Mouse (Mus musculus): Measurements from ENCODE around the gene Hprt. TPM values are rescaled to one million over a fixed set of nuclear protein-coding genes. Genes with fewer than 3 reads are reported as not detected.
"Not testable (repeated sequence)": the region's sequence is repeated elsewhere in the genome, so short reads cannot be mapped to it uniquely, and the experiment has no call there.

Gene Hprt
- total RNA-seq (2017): 339 and 352 TPM in 2 replicates

DNA sequence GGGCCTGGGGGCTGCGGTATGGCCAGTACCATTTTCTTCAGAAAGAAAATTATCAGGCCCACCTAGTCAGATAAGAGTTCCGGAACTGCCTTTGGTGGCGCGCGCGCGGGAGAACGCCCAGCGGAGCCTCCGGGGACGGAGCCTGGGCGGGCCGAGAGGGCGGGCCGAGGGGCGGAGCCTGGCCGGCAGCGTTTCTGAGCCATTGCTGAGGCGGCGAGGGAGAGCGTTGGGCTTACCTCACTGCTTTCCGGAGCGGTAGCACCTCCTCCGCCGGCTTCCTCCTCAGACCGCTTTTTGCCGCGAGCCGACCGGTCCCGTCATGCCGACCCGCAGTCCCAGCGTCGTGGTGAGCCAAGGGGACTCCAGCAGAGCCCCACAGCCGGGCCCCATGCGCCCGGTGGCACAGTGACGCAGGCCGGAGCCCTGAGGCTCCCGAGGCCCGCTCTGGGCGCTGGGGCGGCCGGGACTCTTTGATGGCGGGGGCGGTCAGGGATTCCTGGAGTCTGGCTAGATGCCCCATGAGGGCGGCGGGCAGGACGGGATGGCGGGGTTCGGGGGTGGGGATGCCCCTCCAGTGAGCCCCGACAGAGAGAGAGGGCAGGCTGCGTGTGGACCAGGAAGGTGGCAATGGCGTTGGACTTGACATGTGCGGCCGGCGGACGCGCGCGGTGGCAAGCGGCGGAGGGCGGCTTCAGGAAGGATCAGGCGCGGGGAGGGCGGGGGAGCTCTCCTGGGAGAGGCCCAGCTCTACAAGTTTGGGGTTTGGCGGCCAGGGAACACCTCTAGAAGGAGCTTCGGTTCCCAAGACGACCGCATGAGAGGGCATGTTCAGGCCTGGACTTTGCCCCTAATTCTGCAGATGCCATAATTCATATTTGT is at the start of gene Hprt:
Gene Hprt (plus strand): TSS at position 233 of the 879 bp plus-strand sequence.
- ATAC-seq (replicated peaks; ENCODE audit: low read depth, poor library complexity, severe bottlenecking): peak; percentile 98

DNA sequence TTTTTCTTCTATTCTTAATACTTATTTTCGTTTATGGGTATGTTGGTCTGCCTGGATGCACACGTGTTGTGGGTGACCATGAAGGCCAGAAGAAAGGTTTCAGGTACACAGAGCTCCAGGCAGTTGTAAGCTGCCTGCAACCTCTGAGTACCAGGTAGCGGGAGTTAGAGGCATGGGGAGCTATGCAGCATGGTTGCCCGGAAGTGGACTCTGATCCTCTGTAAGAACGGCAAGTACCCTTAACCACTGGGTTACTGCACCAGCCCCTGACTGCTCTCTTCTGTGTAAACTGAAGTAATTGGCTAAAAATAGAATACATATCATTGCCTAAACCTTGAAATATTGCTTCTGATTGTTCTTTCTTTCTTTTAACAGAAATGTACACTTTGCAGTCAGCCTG is 42.4 kb upstream of the Hprt start:
- ATAC-seq (replicated peaks; ENCODE audit: low read depth, poor library complexity, severe bottlenecking): no peak

DNA sequence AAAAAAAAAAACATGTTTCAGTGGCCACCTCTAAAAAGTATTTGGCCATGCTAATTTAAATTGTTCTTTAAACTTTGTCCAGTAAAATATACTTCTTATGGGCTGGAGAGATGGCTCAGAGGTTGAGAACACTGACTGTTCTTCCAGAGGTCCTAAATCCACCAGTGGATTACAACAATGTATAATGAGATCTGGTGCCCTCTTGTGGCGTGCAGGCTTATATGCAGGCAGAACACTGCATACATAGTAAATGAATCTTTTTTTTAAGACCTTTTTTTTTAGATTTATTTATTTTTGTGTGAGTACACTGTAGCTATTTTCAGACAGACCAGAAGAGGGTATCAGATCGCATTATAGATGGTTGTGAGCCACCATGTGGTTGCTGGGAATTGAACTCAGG is 38.2 kb upstream of the Hprt start:
- peak; percentile 78 for ATAC-seq (replicated peaks; ENCODE audit: low read depth, poor library complexity, severe bottlenecking)

DNA sequence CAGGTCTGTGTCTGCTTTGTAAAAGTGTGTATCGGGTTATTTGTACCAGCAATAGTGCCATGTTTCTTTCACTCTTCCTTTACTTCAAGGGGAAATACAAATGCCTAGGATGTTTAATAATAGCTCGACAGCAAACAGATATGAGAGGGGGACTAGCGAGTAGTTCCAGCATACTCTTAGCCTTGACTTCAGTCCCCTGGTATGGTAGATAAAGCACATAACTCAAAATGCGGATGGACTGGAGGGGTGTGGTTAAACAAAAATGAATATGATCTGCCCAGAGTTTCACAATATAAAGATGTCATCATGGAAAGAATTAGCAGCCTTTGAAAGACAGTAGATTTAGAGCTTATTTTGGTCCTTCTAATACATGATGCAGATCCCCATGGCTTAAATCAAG is 31.0 kb upstream of the Hprt start:
- 0 out of 2 replicates have a peak, but pooled peaks have one; percentile 36 for ATAC-seq (replicated peaks; ENCODE audit: low read depth, poor library complexity, severe bottlenecking)

DNA sequence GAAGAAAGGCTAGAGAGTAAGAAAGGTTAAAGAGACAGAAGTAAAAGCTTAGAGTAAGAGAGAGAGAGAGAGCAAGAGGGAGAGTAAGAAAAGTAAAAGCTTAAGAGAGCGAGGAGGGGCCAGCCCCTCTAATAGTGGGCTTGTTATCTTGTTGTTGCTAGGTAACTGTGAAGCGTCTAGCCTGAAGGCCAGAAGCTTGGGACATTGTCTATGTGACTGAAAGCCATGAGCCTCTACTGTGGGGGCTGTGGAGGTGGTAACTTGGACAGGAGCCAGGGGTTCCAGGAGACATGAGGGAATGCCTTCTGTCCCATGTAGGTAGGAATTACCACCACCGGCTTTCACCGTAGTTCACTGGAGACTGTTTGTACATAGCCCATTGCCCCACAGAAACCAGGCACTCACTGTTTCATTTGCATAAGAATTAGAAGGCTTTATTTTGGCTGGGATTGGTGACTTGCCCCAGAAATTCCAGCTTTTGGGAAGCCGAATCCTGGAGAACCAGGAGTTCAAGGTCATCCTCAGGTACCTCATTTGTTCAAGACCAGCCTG is 26.3 kb upstream of the Hprt start:
- ATAC-seq (replicated peaks; ENCODE audit: low read depth, poor library complexity, severe bottlenecking): no peak

DNA sequence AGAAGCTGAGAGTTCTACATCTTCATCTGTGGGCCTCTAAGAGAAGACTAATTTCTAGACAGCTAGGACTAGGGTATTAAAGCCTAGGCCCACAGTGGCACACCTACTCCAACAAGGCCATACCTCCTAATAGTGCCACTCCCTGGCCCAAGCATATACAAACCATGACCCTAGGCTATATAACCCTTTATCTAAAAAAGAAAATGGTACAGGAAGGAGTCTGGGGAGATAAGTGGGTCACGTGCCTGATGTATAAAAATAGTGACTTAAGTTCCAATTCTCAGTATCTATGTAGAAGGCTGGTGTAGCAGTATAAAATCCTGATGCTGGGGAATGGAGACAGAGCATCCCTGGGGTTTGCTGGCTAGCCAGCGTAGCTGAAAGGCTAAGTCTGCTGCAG is 22.8 kb upstream of the Hprt start:
- ATAC-seq (replicated peaks; ENCODE audit: low read depth, poor library complexity, severe bottlenecking): no peak

DNA sequence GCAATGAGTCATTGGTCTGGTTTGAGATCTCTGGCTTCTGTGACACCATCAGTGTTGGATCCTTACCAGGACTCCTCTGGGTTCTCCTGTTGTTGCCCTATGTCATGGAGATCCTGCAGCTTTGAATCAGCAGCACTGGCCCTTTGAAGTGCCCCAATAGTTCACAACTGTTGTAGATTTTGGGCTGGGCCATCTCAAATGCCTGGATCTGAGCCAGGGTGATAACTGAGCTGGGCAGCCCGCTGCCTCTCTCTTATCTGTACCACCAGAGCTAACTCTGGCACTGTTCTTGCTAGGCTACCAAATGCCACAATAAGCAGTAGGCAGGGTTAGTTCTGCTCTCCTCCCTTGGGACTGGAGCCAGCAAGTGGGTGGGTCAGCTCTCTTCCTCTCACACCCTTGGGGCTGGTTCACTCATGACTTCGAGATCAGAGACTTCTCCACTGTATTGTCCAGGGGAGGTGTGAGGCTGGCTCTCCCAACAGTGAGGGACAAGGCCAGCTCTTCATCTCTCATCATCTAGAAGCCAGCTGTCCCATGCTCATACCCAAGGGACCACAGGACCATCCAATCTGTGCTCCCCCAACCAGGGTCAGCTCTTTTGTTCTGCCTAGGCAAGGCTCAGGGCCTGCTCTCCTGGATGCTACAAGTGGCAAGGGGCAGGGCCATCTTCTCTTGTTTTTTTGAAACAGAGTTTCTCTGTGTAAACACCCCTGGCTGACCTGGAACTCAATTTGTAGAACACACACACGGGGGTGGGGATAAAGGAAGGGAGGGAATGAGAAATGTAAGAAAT is 16.5 kb upstream of the Hprt start:
- ATAC-seq (replicated peaks; ENCODE audit: low read depth, poor library complexity, severe bottlenecking): peak; percentile 99

DNA sequence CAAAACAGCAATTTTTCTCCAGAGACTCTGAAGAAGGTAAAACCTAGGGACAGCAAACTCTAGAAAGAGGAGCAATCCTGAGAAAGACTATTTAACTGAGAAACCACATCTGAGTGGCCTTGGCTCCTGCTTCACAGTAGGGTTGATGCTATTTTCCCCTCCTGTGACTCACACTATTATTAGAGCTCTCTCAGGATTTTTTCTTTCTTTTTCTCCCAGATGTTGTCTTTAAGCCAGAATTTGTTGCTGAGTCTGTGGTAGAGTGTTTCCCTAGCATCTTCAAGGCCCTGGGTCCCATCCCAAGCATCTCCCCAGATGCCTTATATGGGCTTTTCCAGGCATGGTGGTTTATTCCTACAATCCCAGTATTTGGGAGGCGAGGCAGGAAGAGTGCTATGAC is 15.8 kb upstream of the Hprt start:
- ATAC-seq (replicated peaks; ENCODE audit: low read depth, poor library complexity, severe bottlenecking): no peak

DNA sequence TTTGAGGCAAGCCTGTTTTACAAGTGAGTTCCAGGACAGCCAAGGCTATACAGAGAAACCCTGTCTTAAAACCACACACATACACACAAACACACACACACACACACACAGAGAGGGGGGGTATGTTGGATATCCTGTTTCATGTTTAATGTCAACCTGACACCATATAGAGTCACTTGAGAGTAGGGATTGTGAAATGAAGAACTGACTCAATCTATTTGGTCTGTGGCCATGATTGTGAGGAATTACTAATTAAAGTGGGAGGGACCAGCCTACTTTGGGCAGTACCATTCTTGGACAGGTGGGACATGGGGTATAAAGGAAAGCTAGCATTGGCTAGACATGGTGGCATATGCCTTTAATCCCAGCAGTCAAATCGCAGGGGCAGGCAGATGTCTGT is 15.3 kb upstream of the Hprt start:
- ATAC-seq (replicated peaks; ENCODE audit: low read depth, poor library complexity, severe bottlenecking): no peak

DNA sequence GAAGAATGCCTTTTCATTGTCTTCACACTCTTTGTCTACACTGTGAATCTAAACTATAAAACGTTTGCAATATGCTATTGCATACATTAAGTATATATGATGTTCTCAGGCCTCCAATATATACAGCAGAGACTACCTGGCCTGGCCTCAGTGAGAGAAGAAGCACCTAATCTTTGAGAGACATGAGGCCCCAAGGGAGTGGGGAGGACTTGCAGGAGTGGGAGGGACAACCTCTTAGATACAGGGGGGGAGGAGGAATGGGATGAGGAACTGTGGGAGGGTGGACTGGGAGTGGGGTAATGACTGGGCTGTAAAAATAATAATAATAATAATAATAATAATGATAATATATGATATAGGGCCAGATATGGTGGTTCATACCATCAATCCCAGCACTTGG is 9.4 kb upstream of the Hprt start:
- no peak for ATAC-seq (replicated peaks; ENCODE audit: low read depth, poor library complexity, severe bottlenecking)

DNA sequence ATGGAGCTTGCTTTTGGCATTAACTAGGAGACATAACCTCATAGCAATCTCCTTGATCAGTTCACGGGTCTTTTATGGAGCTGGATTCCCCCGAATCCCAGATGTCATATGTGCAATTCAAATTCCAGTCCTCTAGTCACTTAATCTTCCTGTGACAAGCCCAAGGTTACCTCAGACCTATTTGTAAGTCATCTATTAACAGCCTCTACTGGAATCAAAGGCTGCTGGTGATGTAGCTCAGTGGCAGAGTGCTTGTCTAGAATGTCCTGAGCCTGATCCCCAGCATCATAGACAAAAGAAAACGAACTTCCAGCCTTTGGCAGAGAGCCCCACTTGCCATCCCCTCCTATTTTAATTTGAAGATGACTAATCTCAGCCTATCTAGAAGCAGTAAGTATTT is 6.6 kb upstream of the Hprt start:
- ATAC-seq (replicated peaks; ENCODE audit: low read depth, poor library complexity, severe bottlenecking): no peak

DNA sequence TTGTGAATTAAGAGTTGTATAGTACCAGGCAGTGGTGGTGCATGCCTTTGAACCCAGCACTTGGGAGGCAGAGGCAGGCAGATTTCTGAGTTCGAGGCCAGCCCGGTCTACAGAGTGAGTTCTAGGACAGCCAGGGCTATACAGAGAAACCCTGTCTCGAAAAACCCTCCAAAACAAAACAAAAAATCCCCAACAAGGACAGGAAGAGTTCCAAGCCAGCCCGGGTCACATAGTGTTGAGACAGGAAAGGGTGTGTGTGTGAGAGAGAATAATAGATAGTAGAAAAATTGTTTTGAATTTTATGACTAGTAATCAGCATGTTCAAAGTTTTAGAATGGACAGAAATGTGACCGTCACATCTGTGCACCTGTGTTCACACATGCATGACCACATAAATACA is 6.8 kb downstream of the Hprt start:
- ATAC-seq (replicated peaks; ENCODE audit: low read depth, poor library complexity, severe bottlenecking): not testable (repeated sequence)

DNA sequence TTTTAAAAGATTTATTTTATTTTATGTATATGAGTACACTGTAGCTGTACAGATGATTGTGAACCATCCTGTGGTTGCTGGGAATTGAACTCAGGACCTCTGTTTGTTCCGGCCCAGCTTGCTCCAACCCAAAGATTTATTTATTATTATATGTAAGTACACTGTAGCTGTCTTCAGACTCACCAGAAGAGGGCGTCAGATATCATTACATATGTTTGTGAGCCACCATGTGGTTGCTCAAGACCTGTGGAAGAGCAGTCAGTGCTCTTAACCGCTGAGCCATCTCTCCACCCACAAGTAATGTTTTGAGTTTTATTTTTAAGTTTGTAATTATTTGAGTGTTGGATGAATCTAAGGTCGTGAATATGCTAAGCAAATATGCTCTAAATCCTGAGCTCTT is 16.9 kb downstream of the Hprt start:
- not testable (repeated sequence) for ATAC-seq (replicated peaks; ENCODE audit: low read depth, poor library complexity, severe bottlenecking)

DNA sequence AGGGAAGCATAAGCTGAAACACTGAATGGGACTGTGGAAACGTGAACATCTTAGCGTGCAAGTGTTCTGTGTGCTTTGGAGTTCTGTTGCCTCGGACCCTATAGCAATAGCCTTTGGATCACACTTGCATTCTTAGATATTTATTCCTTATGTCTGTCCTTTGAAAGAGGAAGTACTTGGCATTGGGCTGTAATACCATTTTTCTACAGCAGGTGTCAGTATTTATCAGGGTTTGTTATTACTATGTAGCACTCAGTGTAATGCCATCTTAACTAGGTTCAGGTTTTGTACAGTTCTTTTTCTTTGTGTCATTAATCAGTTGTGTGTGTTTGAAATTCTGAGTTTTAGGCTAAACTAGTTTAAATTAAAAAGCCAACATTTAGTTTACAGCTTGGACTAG is 18.1 kb downstream of the Hprt start:
- peak; percentile 79 for ATAC-seq (replicated peaks; ENCODE audit: low read depth, poor library complexity, severe bottlenecking)

DNA sequence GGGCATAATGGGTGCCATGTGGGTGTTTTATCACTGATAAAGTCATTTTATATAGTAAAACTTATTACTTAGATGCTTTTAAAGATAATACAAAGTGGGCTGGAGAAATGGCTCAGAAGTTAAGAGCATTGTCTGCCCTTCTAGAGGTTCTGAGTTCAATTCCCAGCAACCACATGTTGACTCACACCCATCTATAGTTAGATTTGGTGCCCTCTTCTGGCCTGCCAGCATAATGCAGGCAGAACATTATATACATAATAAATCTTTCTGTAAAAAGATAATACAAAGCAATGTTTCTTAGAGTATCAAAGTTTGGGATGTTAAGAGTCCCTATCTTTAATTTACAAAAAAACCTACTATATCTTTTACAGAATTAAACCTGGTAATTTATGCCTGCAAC is 27.6 kb downstream of the Hprt start:
- 0 out of 2 replicates have a peak, but pooled peaks have one; percentile 42 for ATAC-seq (replicated peaks; ENCODE audit: low read depth, poor library complexity, severe bottlenecking)

DNA sequence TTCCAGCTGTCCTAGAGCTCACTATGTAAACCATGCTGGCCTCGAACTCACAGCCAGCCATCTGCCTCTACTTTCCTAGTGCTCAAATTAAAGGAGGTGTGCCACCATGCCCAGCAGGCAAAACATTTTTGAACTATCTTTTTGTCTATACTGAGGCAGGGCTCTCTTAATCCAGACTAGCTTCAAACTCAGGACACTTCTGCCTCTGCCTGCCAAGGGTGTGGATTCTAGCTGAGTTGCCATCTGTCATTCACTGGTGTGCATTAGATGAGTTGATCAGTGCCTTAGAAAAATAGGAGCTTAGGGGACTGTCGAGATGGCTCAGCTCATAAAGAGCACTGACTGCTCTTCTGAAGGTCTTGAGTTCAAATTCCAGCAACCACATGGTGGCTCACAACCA is 35.1 kb downstream of the Hprt start:
- ATAC-seq (replicated peaks; ENCODE audit: low read depth, poor library complexity, severe bottlenecking): no peak

DNA sequence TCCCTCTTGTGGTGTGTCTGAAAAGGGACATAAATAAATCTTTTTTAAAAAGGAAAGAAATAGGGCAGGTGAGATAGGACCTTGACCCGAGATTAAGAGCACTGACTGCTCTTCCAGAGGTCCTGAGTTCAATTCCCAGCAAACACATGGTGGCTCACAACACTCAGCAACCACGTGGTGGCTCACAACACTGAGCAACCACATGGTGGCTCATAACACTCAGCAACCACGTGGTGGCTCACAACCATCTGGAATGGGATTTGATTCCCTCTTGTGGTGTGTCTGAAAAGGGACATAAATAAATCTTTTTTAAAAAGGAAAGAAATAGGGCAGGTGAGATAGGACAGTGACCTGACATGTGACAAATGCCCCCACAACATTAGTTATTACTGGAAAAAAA is 36.3 kb downstream of the Hprt start:
- ATAC-seq (replicated peaks; ENCODE audit: low read depth, poor library complexity, severe bottlenecking): peak; percentile 68

DNA sequence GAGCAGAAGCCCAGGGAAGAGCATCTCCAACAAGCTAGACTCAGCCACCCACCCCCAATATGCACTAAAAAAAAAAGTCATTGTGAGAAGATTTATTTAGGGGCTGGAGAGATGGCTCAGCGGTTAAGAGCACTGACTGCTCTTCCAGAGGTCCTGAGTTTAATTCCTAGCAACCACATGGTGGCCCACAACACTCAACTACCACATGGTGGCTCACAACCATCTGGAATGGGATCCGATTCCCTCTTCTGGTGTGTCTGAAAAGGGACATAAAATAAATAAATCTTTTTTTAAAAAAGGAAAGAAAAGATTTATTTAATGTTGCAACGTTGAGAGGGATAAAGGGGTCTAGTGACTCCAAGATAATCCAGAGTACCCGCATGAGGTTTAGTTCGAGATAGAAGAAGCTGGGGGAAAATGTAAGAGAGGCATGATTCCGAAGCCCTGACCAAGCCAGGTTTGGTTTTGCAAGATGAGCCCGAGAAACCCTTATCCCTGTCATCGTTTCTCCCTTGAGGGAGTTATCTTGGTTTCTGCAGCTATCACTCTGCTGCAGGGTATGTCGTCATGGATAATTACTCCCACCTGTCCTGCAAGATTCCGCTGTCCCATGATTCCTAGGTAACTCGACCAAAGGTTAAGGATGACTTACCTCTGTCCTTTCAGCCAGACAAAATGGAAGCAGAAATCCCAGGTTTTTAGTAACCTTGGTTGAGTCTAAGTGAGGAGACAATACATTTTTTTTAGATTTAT is 37.7 kb downstream of the Hprt start:
- ATAC-seq (replicated peaks; ENCODE audit: low read depth, poor library complexity, severe bottlenecking): no peak

DNA sequence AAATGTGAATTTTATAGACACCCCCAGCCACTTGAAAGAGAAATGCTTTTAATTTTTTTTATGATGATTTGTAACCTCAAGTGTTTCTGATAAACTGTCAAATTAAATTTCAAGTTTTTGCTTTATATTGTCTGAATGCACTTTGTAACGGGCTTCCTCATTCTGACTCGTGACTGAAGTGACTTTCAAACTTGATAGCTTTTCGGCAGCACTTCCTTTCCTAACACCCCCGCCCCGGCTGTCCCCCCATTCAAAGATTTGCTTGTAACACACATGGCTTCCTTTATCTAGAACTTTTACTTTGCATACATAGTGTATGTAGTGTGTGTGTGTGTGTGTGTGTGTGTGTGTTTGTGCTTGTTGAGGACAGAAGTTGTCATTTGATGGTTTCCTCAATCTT is 41.6 kb downstream of the Hprt start:
- 0 out of 2 replicates have a peak, but pooled peaks have one; percentile 36 for ATAC-seq (replicated peaks; ENCODE audit: low read depth, poor library complexity, severe bottlenecking)

DNA sequence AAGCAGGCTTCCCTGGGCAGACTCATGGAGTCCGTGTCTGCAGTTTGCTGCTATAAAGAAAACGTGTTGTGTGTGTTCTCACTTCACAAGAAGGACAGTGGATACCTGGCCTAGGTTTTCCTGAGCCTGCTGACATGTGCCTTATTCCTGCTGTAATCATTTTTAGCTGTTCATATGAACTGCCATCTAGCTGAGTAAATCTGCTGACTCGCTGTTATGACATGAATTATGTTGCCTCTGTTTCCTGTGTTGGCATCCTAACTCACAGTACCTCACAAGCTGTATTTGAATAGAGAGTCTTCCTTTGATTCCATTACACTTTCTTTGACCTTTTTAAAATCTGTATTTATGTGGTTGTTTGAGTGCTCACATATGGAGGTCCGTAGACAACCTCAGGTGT is 50.3 kb downstream of the Hprt start:
- ATAC-seq (replicated peaks; ENCODE audit: low read depth, poor library complexity, severe bottlenecking): 0 out of 2 replicates have a peak, but pooled peaks have one; percentile 29
